8 mouse cellular contexts compared by ENCODE assay signal in the genomic region with DNA sequence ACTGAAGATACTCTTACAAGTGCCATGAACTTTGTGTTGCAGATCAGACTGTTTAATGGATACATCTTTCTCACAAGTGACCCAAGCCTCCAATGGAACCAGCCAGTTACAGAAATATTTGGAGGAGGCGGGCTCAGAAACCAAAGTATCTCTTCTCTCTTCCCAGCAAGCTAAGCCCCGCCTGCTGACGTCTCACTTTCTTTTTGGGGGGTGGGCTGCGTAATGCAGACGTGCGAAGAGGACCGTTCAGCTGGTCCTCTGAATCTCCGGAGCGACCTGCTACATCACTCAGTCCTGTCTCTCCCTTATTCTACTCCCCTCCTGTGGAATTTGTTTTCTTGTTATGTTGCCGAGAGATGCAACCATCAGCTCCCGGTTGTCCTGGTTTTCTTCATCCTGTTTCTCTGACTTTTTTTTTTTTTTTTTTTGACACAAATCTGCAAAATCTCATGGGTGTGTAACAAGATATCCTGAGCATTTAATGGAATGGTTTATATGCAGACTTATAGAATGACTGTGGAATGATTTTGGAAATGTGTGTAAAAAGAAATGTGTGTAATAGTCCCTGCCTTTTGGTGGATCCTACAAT. TPM values are rescaled to one million over a fixed set of nuclear protein-coding genes. Genes with fewer than 3 reads are reported as not detected.
DNase-seq lines count a peak whose midpoint lies in the region; ATAC-seq and TF ChIP-seq lines count a peak whose summit lies in the region.

No protein-coding gene starts in this region.

- DNase-seq in ovary, adult 18-20 months (ENCODE audit: low spot score), result peak; percentile 21
- DNase-seq in ovary, postnatal 10 days (ENCODE audit: low spot score), result no peak
- DNase-seq in cerebellum, postnatal 4 days (ENCODE audit: low spot score in 2 of 2), result peak; percentile 50 to 62
- peak; percentile 16 for DNase-seq in gastrocnemius, postnatal 25 days
- peak; percentile 53 for DNase-seq in kidney, adult 2 months
- DNase-seq in left cerebral cortex, postnatal 4 days, result peak; percentile 74

- H3K27me3 ChIP-seq in kidney, adult 2 months (replicated peaks; ENCODE audit: control insufficient read depth, insufficient read depth, low read length), result no peaks in the 10 kb centered on the region
- H3K27me3 ChIP-seq in midbrain, embryonic 12.5 days, result peaks cover 19% of the 10 kb centered on the region
- H3K27me3 ChIP-seq in stomach, embryonic 14.5 days (ENCODE audit: control insufficient read depth, insufficient read depth, low read length), result no peaks in the 10 kb centered on the region

- intact Hi-C loops in left cerebral cortex, postnatal 4 days (cut with DNase I), result no loop called here

- H3K9ac ChIP-seq in midbrain, embryonic 12.5 days (replicated peaks), result peak overlapping the region; percentile 31; the same call in 1 of the 2 replicates
- H3K9ac ChIP-seq in stomach, embryonic 14.5 days (replicated peaks; ENCODE audit: low read depth, low read length), result no peak overlapping the region

- no peaks in the 10 kb centered on the region for H3K36me3 ChIP-seq in kidney, adult 2 months (ENCODE audit: control insufficient read depth, insufficient read depth, low read length)
- H3K36me3 ChIP-seq in midbrain, embryonic 12.5 days, result no peaks in the 10 kb centered on the region
- H3K36me3 ChIP-seq in stomach, embryonic 14.5 days (ENCODE audit: control insufficient read depth, insufficient read depth, low read length), result no peaks in the 10 kb centered on the region

- peak overlapping the region; percentile 69 for H3K4me3 ChIP-seq in kidney, adult 2 months (ENCODE audit: insufficient read depth, low read depth, low read length)
- H3K4me3 ChIP-seq in midbrain, embryonic 12.5 days, result peak overlapping the region; percentile 36
- peak overlapping the region; percentile 27 for H3K4me3 ChIP-seq in stomach, embryonic 14.5 days (ENCODE audit: low read depth, low read length)

- TF ChIP-seq POLR2A in kidney, adult 2 months (IDR thresholded peaks at IDR 0.05; ENCODE audit: low read depth, low read length), result no peak

- no peak overlapping the region for H3K27ac ChIP-seq in kidney, adult 2 months (ENCODE audit: insufficient read depth, low read depth, low read length)
- no peak overlapping the region for H3K27ac ChIP-seq in midbrain, embryonic 12.5 days (replicated peaks)
- H3K27ac ChIP-seq in stomach, embryonic 14.5 days (ENCODE audit: low read length), result no peak overlapping the region

- peak; percentile 32; the same call in 1 of the 2 replicates for ATAC-seq in midbrain, embryonic 12.5 days (ENCODE audit: low FRiP score, low read depth)
- ATAC-seq in stomach, embryonic 14.5 days (ENCODE audit: insufficient number of reproducible peaks, insufficient read depth, low FRiP score, low read depth), result 0 out of 2 replicates have a peak, but pooled peaks have one; percentile 29

- no peak for TF ChIP-seq CTCF in kidney, adult 2 months (conservative IDR thresholded peaks at IDR 0.05; ENCODE audit: insufficient read depth, insufficient read length, low read depth, low read length)

- peak overlapping the region; percentile 49 for H3K4me2 ChIP-seq in midbrain, embryonic 12.5 days (replicated peaks)
- peak overlapping the region; percentile 39 for H3K4me2 ChIP-seq in stomach, embryonic 14.5 days (replicated peaks; ENCODE audit: low read depth, low read length)

- H3K9me3 ChIP-seq in midbrain, embryonic 12.5 days, result no peaks in the 10 kb centered on the region
- no peaks in the 10 kb centered on the region for H3K9me3 ChIP-seq in stomach, embryonic 14.5 days (ENCODE audit: control insufficient read depth, low read depth, low read length)

- H3K4me1 ChIP-seq in kidney, adult 2 months (ENCODE audit: control insufficient read depth, insufficient read depth, low read length), result no peaks in the 10 kb centered on the region
- peaks cover 14% of the 10 kb centered on the region for H3K4me1 ChIP-seq in midbrain, embryonic 12.5 days
- peaks cover 11% of the 10 kb centered on the region; the same call in 1 of the 2 replicates for H3K4me1 ChIP-seq in stomach, embryonic 14.5 days (ENCODE audit: control insufficient read depth, insufficient read depth, low read length)

- WGBS in kidney, adult 2 months, result 3% methylated on average over 11 of the region's 11 CpGs
- WGBS in midbrain, embryonic 12.5 days, result 1% methylated on average over 11 of the region's 11 CpGs
- 1% methylated on average over 11 of the region's 11 CpGs for WGBS in stomach, embryonic 14.5 days

RNA-seq across cellular contexts. Expression of a gene that starts 40.3 kb away (rescaled TPM):
- 1 to 10 TPM in 1 of 2 experiments, under 1 TPM in 1; 0.88 to 1.4 TPM for total RNA-seq in gastrocnemius, postnatal 25 days (2021)
- polyA plus RNA-seq in kidney, adult 2 months (2012; rRNA removed), result 1.3 and 2.7 TPM in 2 replicates
- 10 to 100 TPM; 62.9 to 73.9 TPM for total RNA-seq in left cerebral cortex, postnatal 4 days (2021)
- 22.5 and 24.8 TPM in 2 replicates for polyA plus RNA-seq in midbrain, embryonic 12.5 days (2016; fragmentation: Nextera tagmentation; extraction: Ambion mirVana)
- 12.8 and 14.2 TPM in 2 replicates for polyA plus RNA-seq in stomach, embryonic 14.5 days (2014; fragmentation: Nextera tagmentation; extraction: Ambion mirVana)

RNA-seq across cellular contexts. Expression of a gene that starts 53.8 kb away (rescaled TPM):
- total RNA-seq in gastrocnemius, postnatal 25 days (2021), result not detected
- 0.06 TPM in 1 of 2 replicates, not detected in the other for polyA plus RNA-seq in kidney, adult 2 months (2012; rRNA removed)
- total RNA-seq in left cerebral cortex, postnatal 4 days (2021), result not detected
- polyA plus RNA-seq in midbrain, embryonic 12.5 days (2016; fragmentation: Nextera tagmentation; extraction: Ambion mirVana), result 0.14 and 0.20 TPM in 2 replicates
- polyA plus RNA-seq in stomach, embryonic 14.5 days (2014; fragmentation: Nextera tagmentation; extraction: Ambion mirVana), result 0.13 and 0.32 TPM in 2 replicates

RNA-seq across cellular contexts. Expression of a gene that starts 58.6 kb away (rescaled TPM):
- 10 to 100 TPM; 18.4 to 20.9 TPM for total RNA-seq in gastrocnemius, postnatal 25 days (2021)
- polyA plus RNA-seq in kidney, adult 2 months (2012; rRNA removed), result 9.7 and 12.7 TPM in 2 replicates
- 10 to 100 TPM; 29.4 to 32.7 TPM for total RNA-seq in left cerebral cortex, postnatal 4 days (2021)
- polyA plus RNA-seq in midbrain, embryonic 12.5 days (2016; fragmentation: Nextera tagmentation; extraction: Ambion mirVana), result 5.7 and 5.8 TPM in 2 replicates
- polyA plus RNA-seq in stomach, embryonic 14.5 days (2014; fragmentation: Nextera tagmentation; extraction: Ambion mirVana), result 6.7 and 7.9 TPM in 2 replicates
